Mouse (Mus musculus) kidney, adult 8-10 months (tissue): ENCODE measurements around the gene Bcas3.

Experiments used
- DNase-seq, 2 experiments: peaks; one replicate each; pipeline ENCODE4 v3.0.0; 2022

The Bcas3 gene

DNA sequence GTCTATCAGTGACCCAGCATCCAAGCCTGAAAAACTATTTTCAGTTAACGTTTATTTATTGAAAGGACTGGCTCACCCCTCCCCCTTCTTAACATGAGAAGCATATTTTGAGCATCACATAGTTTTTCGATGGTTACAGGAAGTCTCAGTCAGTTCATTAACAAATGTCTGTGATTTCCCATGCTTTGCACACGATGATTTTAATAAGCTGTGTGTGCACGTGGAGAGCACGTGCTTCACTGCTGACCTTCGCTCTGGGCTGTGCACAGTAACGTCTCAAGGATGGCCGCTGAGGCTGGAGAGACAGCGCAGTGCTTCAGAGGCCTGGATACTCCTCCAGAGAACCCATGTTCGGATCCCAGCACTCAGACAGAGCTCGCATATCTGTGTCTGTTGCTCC, 454.4 kb downstream of the Bcas3 start:
- DNase-seq, result peak in 1 of 2 experiments; percentile 47

DNA sequence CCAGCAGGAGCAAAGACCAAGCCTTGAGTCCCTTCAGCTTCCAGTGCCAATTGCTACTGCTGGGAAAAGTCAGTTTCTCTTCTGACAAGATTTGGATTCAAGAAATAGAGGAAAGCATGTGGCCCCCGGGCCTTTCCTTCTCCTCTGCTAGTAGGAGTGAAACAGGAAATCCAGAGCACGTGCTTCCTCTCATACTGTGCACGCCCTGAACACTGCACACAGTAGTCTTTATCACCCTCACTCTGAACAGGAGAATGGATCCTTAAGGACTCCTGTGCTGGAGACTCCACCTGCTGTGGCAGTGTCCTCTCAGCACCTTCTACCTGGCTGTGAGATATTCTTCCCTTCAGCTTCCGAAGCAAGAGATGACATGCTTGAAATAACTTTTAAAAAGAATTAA, 458.3 kb downstream of the Bcas3 start:
- DNase-seq, result no peak

GRCm38 (mm10) chr11:85811676-85812075, 458.7 kb downstream of the Bcas3 start:
- DNase-seq, result no peak

GRCm38 (mm10) chr11:85812201-85812966, 459.4 kb downstream of the Bcas3 start:
- peak; percentile 91 to 92 for DNase-seq

GRCm38 (mm10) chr11:85814678-85815077, 461.7 kb downstream of the Bcas3 start:
- DNase-seq, result no peak

DNA sequence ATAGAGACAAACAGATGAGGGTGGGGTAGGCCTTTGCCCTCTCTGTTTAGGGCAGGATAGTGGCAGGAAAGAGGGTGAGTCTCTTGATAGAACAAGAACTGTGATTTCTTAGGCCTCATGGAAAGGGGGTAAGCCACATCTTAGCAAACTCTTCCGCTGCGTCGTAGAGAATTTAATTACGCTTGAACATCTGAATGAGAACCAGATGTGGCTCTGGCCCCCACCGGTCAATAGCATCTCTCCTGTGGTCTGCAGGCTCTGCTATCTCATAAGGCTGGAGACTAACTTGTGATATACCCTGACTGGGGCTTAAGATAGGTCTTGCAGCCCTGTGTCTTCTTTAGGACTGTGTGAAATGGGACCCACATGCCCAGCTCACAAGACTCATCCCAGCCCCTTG, 463.5 kb downstream of the Bcas3 start:
- DNase-seq, result no peak

GRCm38 (mm10) chr11:85818401-85818800, 465.4 kb downstream of the Bcas3 start:
- peak in 1 of 2 experiments; percentile 58 for DNase-seq

DNA sequence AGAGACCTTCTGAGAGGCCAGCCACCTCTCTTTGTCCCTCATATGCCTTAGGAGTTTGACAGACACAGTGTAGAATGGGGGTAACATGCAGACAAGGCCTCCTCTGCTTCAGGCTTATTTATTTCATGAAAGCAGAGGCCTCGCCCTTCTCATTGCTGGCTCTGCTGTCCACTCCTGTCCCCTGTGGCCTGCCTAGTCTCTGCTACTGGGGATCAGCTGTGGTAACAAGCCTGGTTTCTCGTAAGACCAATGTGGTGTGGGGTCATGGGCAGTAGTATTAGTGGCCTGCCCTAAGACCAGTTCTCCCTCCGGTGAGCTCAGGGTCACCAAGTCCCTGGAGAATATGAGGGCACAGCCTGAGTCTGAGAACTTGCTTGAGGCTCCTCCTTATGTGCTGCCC, 468.0 kb downstream of the Bcas3 start:
- no peak for DNase-seq

DNA sequence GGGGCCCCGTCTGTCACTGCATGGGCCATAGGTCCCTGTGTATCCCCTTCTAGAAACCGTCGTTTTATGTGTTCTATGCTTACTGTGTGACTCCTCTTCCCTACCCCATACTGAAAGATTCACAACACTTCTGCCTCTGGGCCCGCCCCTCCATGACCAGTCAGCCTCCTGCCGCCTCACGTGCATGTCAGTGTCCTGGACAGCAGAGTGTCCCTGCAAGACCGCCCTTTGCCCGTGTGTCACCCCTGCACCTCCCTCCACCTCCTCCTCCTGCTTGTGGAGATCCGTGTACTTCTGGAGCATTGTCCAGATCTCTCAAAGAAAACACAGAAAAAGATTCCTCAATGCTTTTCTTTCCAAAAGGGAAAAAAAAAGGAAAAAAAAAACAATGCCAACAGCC, 468.7 kb downstream of the Bcas3 start:
- peak in 1 of 2 experiments; percentile 53 for DNase-seq

GRCm38 (mm10) chr11:85823181-85823580, 470.2 kb downstream of the Bcas3 start:
- DNase-seq, result peak; percentile 75 to 86

DNA sequence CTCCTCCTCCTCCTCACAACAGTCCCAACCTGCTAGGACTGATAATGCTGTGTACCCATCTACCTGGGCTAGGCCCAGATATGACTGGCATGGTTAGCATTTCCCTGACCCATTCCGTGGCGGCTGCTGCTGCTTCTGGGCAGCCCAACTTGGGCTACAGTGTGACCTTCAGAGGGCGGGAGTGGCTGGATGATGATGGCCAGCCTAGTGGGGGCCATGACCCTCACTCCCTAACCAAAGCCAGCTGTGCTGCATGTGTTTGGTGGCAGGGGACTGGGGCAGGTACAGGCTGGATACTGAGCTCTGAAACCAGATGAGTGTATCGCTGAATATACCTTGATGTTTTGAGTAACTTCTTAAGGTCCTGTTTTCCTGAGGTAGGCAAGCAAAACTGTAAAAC, 470.8 kb downstream of the Bcas3 start:
- DNase-seq, result no peak

DNA sequence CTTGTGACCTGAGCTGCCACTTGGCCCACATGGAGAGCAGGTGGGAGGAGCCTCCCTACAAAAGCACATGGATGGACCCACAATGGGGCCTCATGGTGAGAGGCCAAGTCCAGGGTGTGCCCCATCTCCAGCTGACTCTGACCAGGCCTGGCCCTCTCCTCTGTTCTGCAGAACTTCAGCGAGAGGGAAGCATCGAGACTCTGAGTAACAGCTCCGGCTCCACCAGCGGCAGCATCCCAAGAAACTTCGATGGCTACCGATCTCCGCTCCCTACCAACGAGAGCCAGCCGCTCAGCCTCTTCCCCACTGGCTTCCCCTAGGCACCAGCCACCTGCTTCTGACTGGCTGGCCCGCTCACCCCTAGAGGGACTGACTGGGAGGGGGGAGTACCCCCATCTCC, 472.1 kb downstream of the Bcas3 start:
- no peak for DNase-seq

DNA sequence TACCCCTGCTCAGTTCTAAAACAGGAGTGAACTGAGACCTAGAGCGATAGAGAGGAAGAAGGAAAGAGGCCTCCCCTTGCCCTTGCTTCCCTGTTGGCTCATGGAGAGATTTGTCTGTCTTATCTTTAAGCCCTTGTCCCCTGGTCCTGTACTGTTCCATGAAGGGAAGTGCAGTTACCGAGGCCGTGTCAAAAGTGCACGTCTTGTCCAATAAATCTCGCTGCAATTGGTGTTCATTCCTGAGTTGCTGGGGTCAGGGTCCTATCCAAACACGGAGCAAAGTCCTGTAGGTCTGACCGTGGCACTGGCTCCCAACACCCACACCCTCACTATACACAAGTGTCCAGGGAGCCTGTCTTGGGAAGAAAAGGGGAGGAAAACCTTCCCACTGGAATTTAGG, 472.9 kb downstream of the Bcas3 start:
- DNase-seq, result peak; percentile 74 to 81

GRCm38 (mm10) chr11:85827342-85827741, 474.4 kb downstream of the Bcas3 start:
- DNase-seq, result peak; percentile 59 to 71

DNA sequence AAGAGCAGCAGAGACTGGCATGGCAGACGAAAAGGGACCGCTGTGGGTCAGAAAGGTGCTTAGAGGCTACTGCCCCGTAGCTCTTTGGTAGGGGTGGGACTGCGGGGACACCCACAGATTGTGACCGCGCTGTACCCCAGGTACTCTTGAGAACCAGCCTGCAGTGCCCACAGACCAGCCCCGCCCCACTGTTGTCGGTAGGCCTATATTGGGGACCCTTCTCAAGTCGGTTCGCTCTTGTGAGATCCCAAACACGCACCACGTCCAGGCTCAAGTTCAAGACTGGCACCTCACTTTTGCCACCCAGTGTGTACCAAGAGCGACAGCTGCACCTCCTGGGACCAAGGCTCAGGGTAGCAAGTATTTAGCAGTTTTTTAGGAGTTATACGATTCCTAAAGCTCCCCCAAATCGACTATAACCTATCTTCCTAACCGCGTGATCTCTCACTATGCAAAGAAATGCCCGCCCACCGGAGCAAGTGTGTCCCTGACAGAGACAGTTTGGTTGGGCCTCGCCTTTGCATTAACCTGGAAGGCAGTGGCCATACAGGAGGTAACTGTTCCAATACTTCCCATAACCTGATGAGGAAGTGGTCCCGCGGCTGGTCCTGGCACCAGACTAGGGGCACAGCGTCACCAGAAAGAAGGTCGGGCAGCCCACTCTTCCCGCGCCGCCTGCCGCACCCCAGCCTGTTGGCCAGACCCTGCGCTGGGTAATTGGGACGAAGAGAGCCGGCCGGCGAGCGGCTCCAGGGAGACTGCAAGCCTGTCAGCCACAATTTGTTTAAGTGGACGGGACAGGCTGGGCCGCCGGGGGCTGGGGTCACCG, 475.9 kb downstream of the Bcas3 start:
- DNase-seq, result no peak

- no peak for DNase-seq
Measured at GRCm38 (mm10) chr11:85829520-85830440, 476.8 kb downstream of the Bcas3 start.

GRCm38 (mm10) chr11:85830901-85831341, 478.0 kb downstream of the Bcas3 start:
- DNase-seq, result no peak

DNA sequence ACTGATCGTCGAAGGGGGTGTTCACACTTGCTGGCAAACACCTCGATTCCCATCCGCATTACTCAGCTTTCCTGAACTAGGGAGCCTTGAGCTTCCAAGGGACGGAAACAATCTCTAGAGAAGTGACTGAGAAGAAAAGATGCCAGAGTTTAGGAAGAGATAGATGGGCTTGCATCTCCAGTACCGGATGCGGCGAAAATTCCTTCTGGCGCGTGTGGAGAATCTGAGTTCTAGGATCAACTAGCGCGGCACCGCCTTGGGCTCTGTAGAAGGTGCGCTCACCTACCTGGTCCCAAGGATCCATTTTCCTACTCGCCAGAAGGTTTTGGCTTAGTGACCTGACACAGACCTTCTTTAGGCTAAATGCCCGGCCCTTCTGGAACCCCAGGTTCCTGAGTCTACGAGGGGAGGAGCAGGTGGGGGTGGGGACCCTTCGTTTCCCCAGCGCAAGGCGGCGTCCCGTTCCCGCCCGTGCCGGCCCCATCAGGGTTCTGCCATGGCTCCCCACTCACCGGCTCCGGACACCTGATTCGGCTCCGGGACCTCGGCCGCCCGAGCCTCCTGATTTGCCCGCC, 478.8 kb downstream of the Bcas3 start:
- peak in 1 of 2 experiments; percentile 36 for DNase-seq

- peak; percentile 94 to 96 for DNase-seq
Measured at GRCm38 (mm10) chr11:85832231-85832924, 479.4 kb downstream of the Bcas3 start, which contains the start of gene Tbx2. TSS of gene Tbx2 (plus strand) at chr11:85832551.

DNA sequence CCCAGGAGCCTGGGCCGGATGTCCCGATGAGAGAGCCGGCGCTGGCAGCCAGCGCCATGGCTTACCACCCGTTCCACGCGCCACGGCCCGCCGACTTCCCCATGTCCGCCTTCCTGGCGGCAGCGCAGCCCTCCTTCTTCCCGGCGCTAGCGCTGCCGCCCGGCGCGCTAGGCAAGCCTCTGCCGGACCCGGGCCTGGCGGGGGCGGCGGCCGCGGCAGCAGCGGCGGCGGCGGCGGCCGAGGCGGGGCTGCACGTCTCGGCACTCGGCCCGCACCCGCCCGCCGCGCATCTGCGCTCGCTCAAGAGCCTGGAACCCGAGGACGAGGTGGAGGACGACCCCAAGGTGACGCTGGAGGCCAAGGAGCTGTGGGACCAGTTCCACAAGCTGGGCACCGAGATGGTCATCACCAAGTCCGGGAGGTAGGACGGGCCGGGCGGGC, 480.1 kb downstream of the Bcas3 start:
- DNase-seq, result no peak

DNA sequence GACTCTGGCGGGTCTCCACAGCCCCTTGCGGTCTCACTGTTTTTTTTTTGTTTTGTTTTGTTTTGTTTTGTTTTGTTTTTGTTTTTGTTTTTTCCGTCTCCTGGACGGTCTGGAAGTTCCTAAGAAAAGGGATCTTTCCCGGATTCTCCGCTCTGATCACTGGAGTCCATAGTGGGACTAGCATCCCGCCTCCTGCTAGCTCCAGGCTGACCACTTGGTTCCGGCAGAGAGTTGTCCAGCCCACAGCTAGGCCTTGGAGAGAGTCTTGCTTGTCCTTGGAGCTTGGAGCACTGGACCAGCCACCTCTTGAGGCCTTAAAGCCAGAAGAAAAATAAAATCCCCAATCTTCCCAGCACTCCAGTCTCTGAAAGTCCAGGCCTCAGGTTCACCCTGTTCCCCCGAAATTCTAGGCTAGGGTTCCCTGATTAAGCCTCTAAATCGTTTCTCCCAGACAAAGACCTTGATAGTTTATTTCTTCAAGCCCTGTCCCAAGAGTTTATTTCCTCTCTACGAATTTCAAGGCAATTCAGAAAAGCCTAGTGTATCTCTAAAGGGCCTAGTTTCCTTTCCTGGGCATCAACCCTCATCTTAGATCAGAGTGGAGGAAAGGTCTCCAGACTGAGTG, 480.9 kb downstream of the Bcas3 start:
- DNase-seq, result no peak
